Mouse (Mus musculus) liver, adult 2 months (tissue): ENCODE data around the gene Cdc42ep2. TPM values are rescaled to one million over a fixed set of nuclear protein-coding genes. Genes with fewer than 3 reads are reported as not detected.

Experiments used
- DNase-seq: peaks from one replicate; pipeline ENCODE4 v3.0.0-alpha.2; 2011; ENCODE audit warnings: low read depth, low spot score; ENCODE audit errors: extremely low read depth
- H3K27ac ChIP-seq: fragments of 200-500 bp; replicated peaks from 2 replicates; pipeline ENCODE4 v1.5.1; 2012; ENCODE audit warnings: low read depth, mild to moderate bottlenecking, control low read depth, inconsistent platforms, low read length; ENCODE audit not compliant: insufficient read depth
- H3K27me3 ChIP-seq: fragments of 200-500 bp; 2 replicates; pipeline ENCODE4 v1.6.1; 2012; ENCODE audit warnings: mild to moderate bottlenecking, moderate library complexity, low read length, inconsistent platforms; ENCODE audit not compliant: control insufficient read depth, insufficient read depth
- H3K36me3 ChIP-seq: fragments of 200-500 bp; 2 replicates; pipeline ENCODE4 v1.6.1; 2012; ENCODE audit warnings: low read length, inconsistent platforms; ENCODE audit not compliant: control insufficient read depth, insufficient read depth
- H3K4me1 ChIP-seq: fragments of 200-500 bp; 2 replicates; pipeline ENCODE4 v1.6.1; 2011; ENCODE audit warnings: low read length; ENCODE audit not compliant: control insufficient read depth, insufficient read depth
- H3K4me3 ChIP-seq: fragments of 200-500 bp; 2 replicates; pipeline ENCODE4 v1.5.1; 2011; ENCODE audit warnings: low read depth, mild to moderate bottlenecking, control low read depth, low read length, moderate library complexity; ENCODE audit not compliant: insufficient read depth
- H3K79me2 ChIP-seq: fragments of 200-500 bp; 2 replicates; pipeline ENCODE4 v1.6.1; 2012; ENCODE audit warnings: inconsistent platforms, mild to moderate bottlenecking, low read length, moderate library complexity; ENCODE audit not compliant: control insufficient read depth, insufficient read depth
- H3K9ac ChIP-seq: fragments of 200-500 bp; 2 replicates; pipeline ENCODE4 v1.6.1; 2012; ENCODE audit warnings: low read depth, mild to moderate bottlenecking, control low read depth, inconsistent platforms, low read length
- CTCF ChIP-seq: fragments of 200-500 bp; IDR thresholded peaks from 2 replicates; pipeline ENCODE4 v1.5.1; 2011; ENCODE audit warnings: low read depth, low read length, control low read depth
- POLR2A ChIP-seq: fragments of 200-500 bp; IDR thresholded peaks from 2 replicates; pipeline ENCODE4 v1.6.1; 2011; ENCODE audit warnings: low read length, control low read depth; ENCODE audit not compliant: insufficient read depth; ENCODE audit errors: extremely low read depth
- WGBS: fragments of 180-500 bp; shearing (Covaris S2); methylation state at CpG from one replicate; pipeline ENCODE4 v1.1.7; 2018; 5-methylcytosine and 5-hydroxymethylcytosine counted together
- polyA plus RNA-seq: library from polyadenylated mRNA; depleted of rRNA; stranded (reverse); fragments of >200 nt; gene quantifications from 2 replicates; pipeline ENCODE4 v1.2.3, GENCODE M21; 2012; rRNA removed
- total RNA-seq: library from RNA; depleted of rRNA; stranded (reverse); fragments of >200 nt; gene quantifications from 2 replicates; pipeline ENCODE4 v1.2.3, GENCODE M21; 2014; rRNA removed

The Cdc42ep2 gene
- total and polyA plus RNA-seq, 2 experiments = 1.7 to 2.4 TPM

GRCm38 (mm10) chr19:5871273-5871672 lies 53.3 kb downstream of the Cdc42ep2 start:
- Histone ChIP-seq H3K36me3 (peaks cover 7% of the 10 kb centered on the region; the same call in 1 of the 2 replicates), H3K27ac (peak overlapping the region; percentile 12; the same call in 1 of the 2 replicates), H3K4me1 (peaks cover 25% of the 10 kb centered on the region), H3K9ac (peak overlapping the region; percentile 9; the same call in 1 of the 2 replicates), H3K4me3 (no peak overlapping the region), H3K27me3 (no peaks in the 10 kb centered on the region), H3K79me2 (no peaks in the 10 kb centered on the region)
- 61% methylated on average over 7 of the region's 7 CpGs for WGBS
- TF ChIP-seq POLR2A (no peak), CTCF (no peak)
- DNase-seq = no peak

GRCm38 (mm10) chr19:5868096-5868495 lies 56.5 kb downstream of the Cdc42ep2 start:
- Histone ChIP-seq H3K27ac (no peak overlapping the region), H3K9ac (no peak overlapping the region), H3K36me3 (peaks cover 10% of the 10 kb centered on the region; the same call in 1 of the 2 replicates), H3K27me3 (no peaks in the 10 kb centered on the region), H3K79me2 (peaks cover 3% of the 10 kb centered on the region; the same call in 1 of the 2 replicates), H3K4me1 (peaks cover 11% of the 10 kb centered on the region), H3K4me3 (no peak overlapping the region)
- 94% methylated on average over 6 of the region's 6 CpGs for WGBS
- DNase-seq = no peak
- TF ChIP-seq POLR2A = no peak
- no peak for TF ChIP-seq CTCF

Other genes with a start within 250 kb of the Cdc42ep2 start
- 10.2 and 16.4 TPM in 2 replicates for gene Map3k11, start 236.1 kb downstream of the Cdc42ep2 start, total RNA-seq
- 46.2 and 53.6 TPM in 2 replicates for gene Map3k11, start 236.1 kb downstream of the Cdc42ep2 start, polyA plus RNA-seq
- gene Pcnx3, start 235.9 kb downstream of the Cdc42ep2 start, total RNA-seq = 7.6 and 14.0 TPM in 2 replicates
- gene Pcnx3, start 235.9 kb downstream of the Cdc42ep2 start, polyA plus RNA-seq = 44.8 and 63.8 TPM in 2 replicates
- gene Kcnk7, start 220.4 kb downstream of the Cdc42ep2 start, total RNA-seq = not detected in 2 replicates
- 0.09 TPM in 1 of 2 replicates, not detected in the other for gene Kcnk7, start 220.4 kb downstream of the Cdc42ep2 start, polyA plus RNA-seq
- gene Ehbp1l1, start 198.5 kb downstream of the Cdc42ep2 start, total RNA-seq = 5.1 and 5.8 TPM in 2 replicates
- gene Ehbp1l1, start 198.5 kb downstream of the Cdc42ep2 start, polyA plus RNA-seq = 5.3 and 8.3 TPM in 2 replicates
- 6.8 and 9.9 TPM in 2 replicates for gene Fam89b, start 195.2 kb downstream of the Cdc42ep2 start, total RNA-seq
- gene Fam89b, start 195.2 kb downstream of the Cdc42ep2 start, polyA plus RNA-seq = 51.7 and 56.6 TPM in 2 replicates
- gene Ltbp3, start 183.9 kb downstream of the Cdc42ep2 start, total RNA-seq = 1.2 and 2.1 TPM in 2 replicates
- gene Ltbp3, start 183.9 kb downstream of the Cdc42ep2 start, polyA plus RNA-seq = 3.4 and 3.6 TPM in 2 replicates
- 28.9 and 35.9 TPM in 2 replicates for gene Scyl1, start 153.4 kb downstream of the Cdc42ep2 start, total RNA-seq
- 40.9 and 46.6 TPM in 2 replicates for gene Scyl1, start 153.4 kb downstream of the Cdc42ep2 start, polyA plus RNA-seq
- 5.2 and 5.9 TPM in 2 replicates for gene Frmd8, start 49.5 kb downstream of the Cdc42ep2 start, total RNA-seq
- 10.3 and 14.2 TPM in 2 replicates for gene Frmd8, start 49.5 kb downstream of the Cdc42ep2 start, polyA plus RNA-seq
- 8.6 and 13.0 TPM in 2 replicates for gene Slc25a45, start 47.0 kb downstream of the Cdc42ep2 start, total RNA-seq
- 52.8 and 57.7 TPM in 2 replicates for gene Slc25a45, start 47.0 kb downstream of the Cdc42ep2 start, polyA plus RNA-seq
- gene Tigd3, start 30.7 kb downstream of the Cdc42ep2 start, total RNA-seq = 0.18 and 0.27 TPM in 2 replicates
- 0.16 and 0.24 TPM in 2 replicates for gene Tigd3, start 30.7 kb downstream of the Cdc42ep2 start, polyA plus RNA-seq
- gene Dpf2, start 11.8 kb downstream of the Cdc42ep2 start, total RNA-seq = 10.3 and 10.7 TPM in 2 replicates
- 28.8 and 40.0 TPM in 2 replicates for gene Dpf2, start 11.8 kb downstream of the Cdc42ep2 start, polyA plus RNA-seq
- gene Pola2, start 39.4 kb upstream of the Cdc42ep2 start, total RNA-seq = 6.7 and 8.3 TPM in 2 replicates
- 10.5 and 14.3 TPM in 2 replicates for gene Pola2, start 39.4 kb upstream of the Cdc42ep2 start, polyA plus RNA-seq
- not detected in 2 replicates for gene Slc22a20, start 61.3 kb upstream of the Cdc42ep2 start, total RNA-seq
- gene Slc22a20, start 61.3 kb upstream of the Cdc42ep2 start, polyA plus RNA-seq = not detected in 2 replicates
- 8.0 and 9.9 TPM in 2 replicates for gene Capn1, start 91.1 kb upstream of the Cdc42ep2 start, total RNA-seq
- 10.6 and 12.7 TPM in 2 replicates for gene Capn1, start 91.1 kb upstream of the Cdc42ep2 start, polyA plus RNA-seq
- gene Syvn1, start 121.8 kb upstream of the Cdc42ep2 start, total RNA-seq = 7.6 and 15.2 TPM in 2 replicates
- 53.0 and 64.7 TPM in 2 replicates for gene Syvn1, start 121.8 kb upstream of the Cdc42ep2 start, polyA plus RNA-seq
- 27.1 and 27.2 TPM in 2 replicates for gene Mrpl49, start 133.0 kb upstream of the Cdc42ep2 start, total RNA-seq
- 13.6 and 16.8 TPM in 2 replicates for gene Mrpl49, start 133.0 kb upstream of the Cdc42ep2 start, polyA plus RNA-seq
- 455 and 560 TPM in 2 replicates for gene Fau, start 133.0 kb upstream of the Cdc42ep2 start, total RNA-seq
- gene Fau, start 133.0 kb upstream of the Cdc42ep2 start, polyA plus RNA-seq = 715 and 820 TPM in 2 replicates
- 10.9 and 12.6 TPM in 2 replicates for gene Znhit2, start 136.4 kb upstream of the Cdc42ep2 start, total RNA-seq
- gene Znhit2, start 136.4 kb upstream of the Cdc42ep2 start, polyA plus RNA-seq = 52.6 and 52.7 TPM in 2 replicates
- 185 and 210 TPM in 2 replicates for gene Tm7sf2, start 143.6 kb upstream of the Cdc42ep2 start, total RNA-seq
- gene Tm7sf2, start 143.6 kb upstream of the Cdc42ep2 start, polyA plus RNA-seq = 433 and 503 TPM in 2 replicates
- 16.0 and 19.8 TPM in 2 replicates for gene Vps51, start 152.4 kb upstream of the Cdc42ep2 start, total RNA-seq
- gene Vps51, start 152.4 kb upstream of the Cdc42ep2 start, polyA plus RNA-seq = 30.4 and 36.3 TPM in 2 replicates
- gene Tmem262, start 155.2 kb upstream of the Cdc42ep2 start, total RNA-seq = not detected in 2 replicates
- gene Tmem262, start 155.2 kb upstream of the Cdc42ep2 start, polyA plus RNA-seq = not detected in 2 replicates
- gene Gm28374, start 157.4 kb upstream of the Cdc42ep2 start, total RNA-seq = 0.34 and 0.46 TPM in 2 replicates
- gene Gm28374, start 157.4 kb upstream of the Cdc42ep2 start, polyA plus RNA-seq = 0.20 TPM in 1 of 2 replicates, not detected in the other
- gene Zfpl1, start 160.1 kb upstream of the Cdc42ep2 start, total RNA-seq = 7.9 and 11.0 TPM in 2 replicates
- 45.1 and 49.1 TPM in 2 replicates for gene Zfpl1, start 160.1 kb upstream of the Cdc42ep2 start, polyA plus RNA-seq
- 0.28 and 0.47 TPM in 2 replicates for gene Cdca5, start 160.2 kb upstream of the Cdc42ep2 start, total RNA-seq
- gene Cdca5, start 160.2 kb upstream of the Cdc42ep2 start, polyA plus RNA-seq = 0.18 and 0.20 TPM in 2 replicates
- gene AC131692.1, start 169.6 kb upstream of the Cdc42ep2 start, total RNA-seq = not detected in 2 replicates
- gene AC131692.1, start 169.6 kb upstream of the Cdc42ep2 start, polyA plus RNA-seq = not detected in 2 replicates
- gene Naaladl1, start 181.0 kb upstream of the Cdc42ep2 start, total RNA-seq = not detected in 2 replicates
- not detected in 2 replicates for gene Naaladl1, start 181.0 kb upstream of the Cdc42ep2 start, polyA plus RNA-seq
- 4.0 and 4.9 TPM in 2 replicates for gene Sac3d1, start 193.8 kb upstream of the Cdc42ep2 start, total RNA-seq
- gene Sac3d1, start 193.8 kb upstream of the Cdc42ep2 start, polyA plus RNA-seq = 19.4 and 22.0 TPM in 2 replicates
- gene Snx15, start 203.5 kb upstream of the Cdc42ep2 start, total RNA-seq = 7.2 and 10.5 TPM in 2 replicates
- gene Snx15, start 203.5 kb upstream of the Cdc42ep2 start, polyA plus RNA-seq = 19.1 and 20.5 TPM in 2 replicates
- gene Batf2, start 216.2 kb upstream of the Cdc42ep2 start, total RNA-seq = 0.74 and 1.6 TPM in 2 replicates
- gene Batf2, start 216.2 kb upstream of the Cdc42ep2 start, polyA plus RNA-seq = 1.1 and 2.4 TPM in 2 replicates
- 2.5 and 3.0 TPM in 2 replicates for gene Arl2, start 216.7 kb upstream of the Cdc42ep2 start, total RNA-seq
- gene Arl2, start 216.7 kb upstream of the Cdc42ep2 start, polyA plus RNA-seq = 13.9 and 16.3 TPM in 2 replicates